Mouse (Mus musculus): ENCODE measurements around the gene 2310061I04Rik.

Gene 2310061I04Rik

DNA sequence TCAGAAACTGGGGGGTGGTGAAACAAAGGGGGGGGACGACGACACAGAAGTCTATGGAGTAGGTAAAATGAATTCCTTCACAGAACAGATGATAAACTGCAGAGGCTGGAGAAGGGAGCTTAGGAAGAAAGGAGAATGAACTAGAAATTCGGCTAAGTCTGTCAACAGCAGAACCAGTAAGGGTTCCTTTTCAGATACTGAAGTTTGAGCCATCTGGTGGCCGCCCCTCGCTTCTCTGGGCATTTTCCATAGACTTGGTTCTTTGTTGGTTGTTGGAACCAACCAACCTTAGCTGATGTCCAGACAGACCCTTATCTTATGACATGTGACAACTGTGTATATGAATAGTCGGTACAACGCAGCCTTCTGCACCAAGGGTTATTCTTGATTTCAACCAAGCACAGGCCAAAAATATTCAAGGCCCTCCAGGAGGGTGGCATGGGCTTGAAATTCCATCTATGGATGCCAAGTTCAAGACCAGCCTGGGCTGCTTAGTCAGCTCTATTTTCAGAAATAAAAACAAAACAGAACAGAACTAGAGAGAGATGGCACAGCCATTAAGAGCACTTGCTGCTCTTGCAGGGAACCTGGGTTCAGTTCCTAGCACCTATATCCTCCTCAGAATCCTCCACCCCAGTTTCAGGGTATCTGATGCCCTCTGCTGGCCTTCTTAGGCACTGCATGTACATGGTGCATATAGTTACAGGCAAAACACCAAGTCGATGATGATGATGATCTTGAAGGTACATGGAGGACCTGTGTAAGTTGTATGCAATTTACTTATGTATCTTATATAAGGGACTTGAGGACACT lies 26.1 kb downstream of the 2310061I04Rik start:
- DNase-seq (ENCODE audit: low spot score in 2 of 2), result peak in 1 of 2 experiments; percentile 38

DNA sequence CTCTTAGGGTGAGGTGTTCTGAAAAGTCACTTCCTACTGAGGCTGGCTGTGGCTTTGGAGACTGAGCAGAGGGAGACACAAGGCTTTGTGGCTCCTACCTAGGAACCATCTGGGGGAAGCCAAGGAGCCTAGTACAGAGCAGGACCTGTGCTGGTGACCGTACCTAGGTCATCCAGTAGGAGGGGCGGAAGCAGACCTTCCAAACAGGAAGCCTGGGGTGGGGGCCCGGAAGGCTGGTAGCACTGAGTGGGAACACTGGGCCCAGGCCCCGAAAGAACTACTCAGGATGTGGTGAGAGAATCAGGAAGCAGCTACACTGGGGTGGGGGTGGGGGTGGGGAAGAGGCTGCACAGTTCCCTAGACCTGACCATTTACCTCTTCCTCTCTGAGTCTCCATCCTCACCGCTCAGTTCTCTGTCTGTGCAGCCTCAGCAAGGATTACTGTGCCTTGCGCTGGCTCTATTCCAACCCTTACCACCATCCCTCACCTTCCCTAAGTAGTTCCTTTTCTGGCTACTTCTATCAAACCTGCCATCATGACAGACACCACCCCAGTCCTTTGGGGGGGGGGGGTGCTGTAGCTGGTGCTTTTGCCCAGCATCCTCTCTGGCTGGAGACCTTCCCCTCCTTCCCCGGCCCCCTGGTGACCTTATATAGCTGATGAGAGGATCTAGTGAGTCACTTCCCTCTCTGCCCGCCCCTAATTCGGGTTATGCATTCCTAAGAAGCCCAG lies 26.9 kb downstream of the 2310061I04Rik start:
- DNase-seq (ENCODE audit: low spot score in 2 of 2), result no peak

DNA sequence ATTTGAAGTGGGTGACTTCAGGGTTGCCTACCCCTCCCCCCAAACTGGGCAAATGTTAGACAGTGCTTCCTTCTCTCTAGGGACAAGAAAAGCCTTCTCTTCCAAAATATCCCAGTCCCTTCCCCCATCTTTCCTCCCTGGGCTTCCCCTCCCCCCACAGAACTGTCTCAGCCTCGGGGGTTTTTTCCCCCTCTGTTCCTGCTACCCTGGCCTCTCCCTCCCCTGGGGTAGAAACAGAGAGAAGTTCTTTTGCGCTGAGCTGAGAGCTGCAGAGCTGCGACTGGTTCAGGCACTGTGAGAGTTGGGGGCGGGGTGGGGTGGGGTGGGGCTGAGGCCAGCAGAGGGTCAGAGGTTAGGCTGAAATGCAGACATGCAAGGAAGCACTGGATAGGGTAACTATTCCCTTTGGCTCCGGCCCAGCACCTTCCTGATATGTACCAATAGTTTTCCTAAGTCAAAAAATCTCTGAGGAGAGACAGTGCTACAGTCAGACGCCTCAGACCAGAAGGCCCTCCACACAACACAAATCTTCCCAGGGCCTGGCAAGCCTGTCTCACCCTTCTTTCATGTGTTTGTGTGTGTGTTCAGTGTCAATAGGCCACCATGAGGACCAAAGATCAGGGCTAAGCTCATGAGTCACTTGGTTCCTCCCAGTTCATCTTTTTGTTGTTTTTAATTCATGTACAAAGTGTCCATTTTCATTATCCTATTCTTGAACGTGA lies 27.7 kb downstream of the 2310061I04Rik start:
- no peak for DNase-seq (ENCODE audit: low spot score in 2 of 2)

DNA sequence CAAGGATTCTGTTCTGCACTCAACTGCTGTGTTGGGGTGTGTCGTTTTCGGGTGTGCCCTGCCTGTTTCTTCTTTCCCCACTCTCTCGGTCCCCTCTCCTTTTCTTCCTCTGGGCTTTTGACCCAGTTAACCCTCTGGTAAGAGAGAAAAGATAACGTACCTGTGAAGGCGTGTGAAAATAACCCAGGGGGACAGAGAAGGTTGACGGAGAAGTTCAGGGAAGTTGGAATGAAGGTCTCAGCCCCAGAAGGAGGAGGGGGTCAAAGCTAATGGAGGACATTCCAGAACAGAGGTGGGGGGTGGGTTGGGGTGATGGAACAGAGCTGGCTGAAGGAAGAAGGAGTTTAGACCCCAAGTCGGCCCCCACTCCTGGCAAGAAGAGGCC lies 28.3 kb downstream of the 2310061I04Rik start:
- no peak for DNase-seq (ENCODE audit: low spot score in 2 of 2)

DNA sequence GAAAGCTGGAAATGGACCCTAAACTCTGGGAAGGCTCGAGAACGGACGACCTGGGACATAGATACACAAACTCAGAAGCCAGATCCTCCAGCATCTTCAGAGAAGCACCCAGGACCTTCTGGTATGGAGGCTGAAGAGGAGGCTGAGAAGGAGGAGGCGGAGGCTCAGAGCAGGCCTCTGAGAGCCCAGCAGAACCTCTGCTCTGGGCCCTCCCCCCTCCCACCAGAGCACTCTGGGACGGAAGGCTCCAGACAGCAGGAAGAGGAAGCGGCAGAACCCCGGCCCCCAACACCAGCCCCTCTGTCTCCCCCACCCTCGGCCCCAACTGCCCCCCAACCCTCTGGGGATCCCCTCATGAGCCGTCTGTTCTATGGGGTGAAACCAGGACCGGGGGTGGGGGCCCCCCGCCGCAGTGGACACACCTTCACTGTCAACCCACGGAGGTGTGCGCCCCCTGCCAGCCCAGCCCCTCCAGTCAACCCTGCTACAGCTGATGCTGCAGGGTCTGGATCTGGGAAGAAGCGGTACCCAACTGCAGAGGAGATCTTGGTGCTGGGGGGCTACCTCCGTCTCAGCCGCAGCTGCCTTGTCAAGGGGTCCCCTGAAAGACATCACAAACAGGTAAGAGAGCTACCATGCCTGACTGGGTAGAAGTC lies 28.9 kb downstream of the 2310061I04Rik start:
- DNase-seq (ENCODE audit: low spot score in 2 of 2), result no peak

DNA sequence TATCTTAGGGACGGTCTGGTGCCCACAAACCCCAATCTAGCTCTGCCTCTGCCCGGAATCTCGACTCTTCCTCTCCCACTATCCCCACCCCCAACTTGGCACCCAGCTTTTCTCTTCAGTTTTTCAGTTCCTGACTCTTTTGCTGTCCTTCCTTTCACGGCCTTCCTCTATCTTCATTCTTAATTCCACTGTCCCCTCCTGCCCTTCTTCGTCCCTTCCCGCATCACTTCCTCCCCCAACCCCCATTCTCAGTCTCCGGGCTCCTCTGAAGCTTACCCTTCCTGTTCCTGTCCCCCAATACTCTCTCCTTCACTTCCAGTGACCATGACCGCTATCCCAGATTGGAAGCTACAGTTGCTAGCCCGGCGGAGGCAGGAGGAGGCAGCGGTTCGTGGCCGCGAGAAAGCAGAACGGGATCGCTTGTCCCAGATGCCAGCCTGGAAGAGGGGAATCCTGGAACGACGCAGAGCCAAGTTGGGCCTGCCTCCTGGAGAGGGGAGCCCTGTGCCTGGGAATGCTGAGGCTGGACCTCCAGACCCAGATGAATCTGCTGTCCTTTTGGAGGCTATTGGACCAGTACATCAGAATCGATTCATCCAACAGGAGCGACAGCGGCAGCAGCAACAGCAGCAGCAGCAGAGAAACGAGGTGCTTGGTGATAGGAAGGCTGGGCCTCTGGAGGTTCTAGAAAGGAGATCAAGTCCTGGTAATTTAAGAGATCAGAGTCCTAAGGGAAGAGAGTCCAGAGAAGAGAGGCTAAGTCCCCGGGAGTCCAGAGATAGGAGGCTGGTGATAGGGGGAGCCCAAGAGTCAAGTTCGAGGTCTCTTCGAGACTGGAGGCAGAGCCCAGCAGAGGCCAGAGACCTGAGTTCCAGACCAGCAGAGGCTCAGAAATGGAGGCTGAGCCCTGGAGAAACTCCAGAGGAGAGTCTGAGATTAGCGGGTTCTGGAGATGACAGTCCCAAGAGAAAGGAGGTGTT lies 30.0 kb downstream of the 2310061I04Rik start:
- DNase-seq (ENCODE audit: low spot score in 2 of 2), result no peak

DNA sequence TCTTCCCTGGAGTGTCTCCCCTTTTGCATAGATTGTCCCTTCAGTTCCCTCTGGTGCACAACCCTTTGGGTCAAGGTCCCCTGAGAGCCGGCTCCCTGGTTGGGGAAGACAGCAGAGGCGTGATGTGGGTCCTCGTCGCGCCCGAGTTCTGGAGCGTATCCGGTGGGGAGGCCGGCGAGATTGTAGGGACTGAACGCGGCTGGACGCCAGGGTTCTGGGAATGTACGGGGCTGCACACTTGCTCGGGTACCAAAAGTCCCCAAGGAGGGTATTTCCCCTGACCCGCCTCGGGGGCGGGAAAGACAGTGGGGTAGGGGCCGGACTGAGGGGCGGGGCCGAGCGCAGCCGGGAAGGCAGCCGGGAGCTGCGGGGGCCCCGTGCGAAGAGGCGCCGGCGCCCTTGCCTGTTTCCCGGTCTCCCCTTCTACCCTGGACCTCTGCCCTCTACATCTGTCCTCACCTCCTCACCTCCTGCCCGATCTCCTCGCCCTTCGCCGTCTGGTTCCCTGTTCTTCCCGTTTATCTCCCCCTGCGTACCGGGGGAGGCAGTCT lies 30.9 kb downstream of the 2310061I04Rik start:
- DNase-seq (ENCODE audit: low spot score in 2 of 2), result peak; percentile 35 to 57

DNA sequence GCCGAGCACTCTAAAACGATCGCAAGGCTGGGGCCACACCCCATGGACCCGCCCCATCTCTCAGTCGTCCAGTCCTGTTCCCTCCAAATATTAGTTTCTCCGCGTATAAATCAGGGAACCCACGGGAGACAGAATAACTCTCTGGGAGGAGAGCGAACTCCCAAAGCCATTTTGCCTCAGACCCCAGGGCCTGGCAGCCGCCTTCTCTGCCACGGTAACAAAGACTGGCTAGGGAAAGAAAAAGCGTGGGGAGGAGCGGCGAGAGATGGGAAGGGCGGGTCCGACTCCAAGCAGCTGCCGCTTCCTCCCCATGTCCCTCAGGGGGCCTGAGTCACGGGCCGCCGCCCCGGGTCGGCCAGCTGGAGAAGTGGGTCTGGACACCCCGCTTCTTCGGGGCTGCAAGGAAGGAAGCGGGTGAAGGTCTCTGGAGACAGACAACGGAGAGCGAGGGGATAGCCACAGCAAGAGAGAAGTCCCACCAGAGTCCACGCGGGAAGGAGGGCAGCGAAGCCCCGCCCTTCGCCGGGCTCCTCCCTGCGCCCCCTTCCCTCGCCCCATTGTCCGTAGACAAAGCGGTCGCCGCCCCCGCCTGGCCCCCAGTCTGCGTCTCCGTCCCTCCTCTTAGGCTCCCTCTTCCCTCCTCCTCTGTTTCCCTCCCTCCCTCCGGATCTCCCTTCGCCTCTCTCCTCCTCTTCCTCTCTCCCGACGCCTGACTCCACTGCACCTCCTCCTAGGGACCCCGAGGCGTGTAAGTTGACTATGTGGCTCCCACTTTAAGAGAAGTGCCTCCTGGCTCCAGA lies 31.6 kb downstream of the 2310061I04Rik start, which contains the start of gene Ppp1r18:
TSS of gene Ppp1r18 (plus strand) at position 113 of the 800 bp plus-strand sequence.
- peak; percentile 58 to 78 for DNase-seq (ENCODE audit: low spot score in 2 of 2)

DNA sequence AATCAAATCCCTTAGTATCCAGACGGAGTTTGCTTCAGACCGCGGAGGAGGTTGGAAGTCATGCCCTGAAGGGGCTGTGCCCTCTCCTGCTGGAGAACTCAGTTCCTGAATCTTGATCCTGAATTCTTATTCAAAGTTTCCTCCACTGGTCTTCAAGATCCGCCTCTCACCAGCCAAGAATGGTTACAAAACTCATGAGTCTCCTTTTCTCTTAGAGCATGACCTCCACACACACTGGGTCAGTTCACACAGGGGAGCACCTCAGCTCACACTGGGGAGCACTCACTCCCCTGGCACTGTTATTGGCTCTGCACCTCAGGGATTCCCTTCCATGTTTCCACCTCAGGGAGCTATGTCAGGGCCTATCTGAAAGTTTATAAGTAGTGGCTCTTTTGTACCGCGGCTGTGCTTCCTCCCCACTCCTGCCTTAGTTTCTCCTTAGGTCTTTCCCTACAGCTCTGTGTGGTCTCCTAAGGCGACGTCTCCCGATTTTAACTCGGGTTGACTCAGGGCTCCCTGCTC lies 32.3 kb downstream of the 2310061I04Rik start:
- no peak for DNase-seq (ENCODE audit: low spot score in 2 of 2)

DNA sequence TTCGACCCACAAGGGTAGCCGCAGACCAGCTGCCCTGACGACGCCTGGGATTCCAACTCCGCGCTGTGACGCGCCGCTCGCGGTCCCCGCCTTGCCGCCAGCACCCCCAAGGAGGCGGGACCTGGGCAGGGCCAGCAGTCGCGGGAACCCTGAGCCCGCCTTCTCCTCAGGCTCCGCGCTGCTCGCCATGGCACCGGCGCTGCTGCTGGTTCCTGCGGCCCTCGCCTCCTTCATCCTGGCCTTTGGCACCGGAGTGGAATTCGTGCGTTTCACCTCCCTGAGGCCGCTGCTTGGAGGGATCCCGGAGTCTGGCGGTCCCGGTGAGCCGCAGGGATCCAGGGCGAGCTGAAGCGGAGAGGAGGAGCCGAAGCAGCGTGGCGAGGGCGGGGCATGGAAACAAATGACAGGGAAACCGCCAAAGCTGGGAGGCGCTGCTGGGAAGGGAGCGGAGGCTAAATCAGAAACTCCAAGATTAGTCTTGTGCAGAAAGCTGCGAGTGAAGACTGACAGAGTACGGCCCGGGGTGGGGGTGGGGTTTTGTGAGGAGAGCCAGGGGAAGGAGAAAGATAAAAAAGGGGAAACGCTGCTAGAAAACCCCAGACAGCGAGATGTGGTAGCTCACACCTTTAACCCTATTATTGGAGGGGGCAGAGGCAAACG lies 35.9 kb downstream of the 2310061I04Rik start, which contains the start of gene Nrm:
TSS of gene Nrm (plus strand) at position 121 of the 660 bp plus-strand sequence.
- peak; percentile 73 to 87 for DNase-seq (ENCODE audit: low spot score in 2 of 2)

DNA sequence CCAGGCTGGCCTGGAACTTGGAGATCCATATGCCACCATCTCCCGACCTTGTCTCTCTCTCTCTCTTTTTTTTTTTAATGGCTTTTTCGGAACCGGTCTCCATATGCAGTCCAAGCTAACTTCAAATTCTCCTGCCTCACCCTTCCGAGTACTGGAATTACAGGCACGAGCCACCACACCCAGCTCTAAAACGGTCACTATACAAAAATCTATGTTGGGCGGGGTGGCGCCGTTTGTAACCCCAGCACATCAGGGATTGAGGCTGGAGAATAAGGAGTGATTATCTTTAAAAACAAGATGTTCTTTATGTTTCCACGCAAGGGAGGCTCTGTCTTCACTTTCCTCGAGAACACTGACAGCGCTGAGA lies 36.4 kb downstream of the 2310061I04Rik start:
- no peak for DNase-seq (ENCODE audit: low spot score in 2 of 2)

DNA sequence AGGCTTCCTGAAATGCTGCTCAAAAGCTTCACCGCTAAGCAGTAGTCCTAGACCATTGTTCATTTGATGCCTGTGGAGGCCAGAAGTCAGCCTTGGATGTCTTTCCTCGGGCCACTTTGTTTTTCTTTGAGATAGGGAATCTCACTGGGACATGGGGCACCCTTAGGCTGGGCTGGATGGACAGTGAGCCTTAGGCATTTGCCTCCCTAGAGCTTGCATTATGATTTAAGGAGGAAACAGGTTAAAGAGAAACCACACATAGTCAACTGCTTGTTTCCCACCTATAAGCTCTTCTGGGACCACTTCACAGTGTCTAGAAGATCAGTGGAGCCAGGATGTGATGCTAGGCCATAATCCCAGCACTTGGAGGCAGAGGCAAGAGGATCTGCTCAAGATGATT lies 37.4 kb downstream of the 2310061I04Rik start:
- no peak for DNase-seq (ENCODE audit: low spot score in 2 of 2)

DNA sequence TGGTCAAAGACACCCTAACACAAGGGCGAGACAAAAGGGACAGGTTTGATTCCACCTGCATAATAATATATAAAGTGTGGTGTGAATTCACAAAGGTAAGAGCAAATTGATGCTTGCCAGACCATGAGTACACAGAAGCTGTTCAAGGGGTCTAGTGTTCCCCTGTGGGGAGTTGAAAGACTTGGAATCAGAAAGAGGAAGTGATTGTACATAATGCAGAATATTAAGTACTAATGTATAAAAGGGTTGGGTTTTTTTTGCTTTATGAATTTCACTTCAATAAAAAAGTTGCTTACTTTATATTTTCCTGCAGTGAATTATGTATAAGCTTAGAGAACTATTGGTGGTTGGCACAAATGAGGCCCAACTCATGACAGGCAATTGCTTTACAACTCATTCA lies 37.9 kb downstream of the 2310061I04Rik start:
- DNase-seq (ENCODE audit: low spot score in 2 of 2), result no peak

DNA sequence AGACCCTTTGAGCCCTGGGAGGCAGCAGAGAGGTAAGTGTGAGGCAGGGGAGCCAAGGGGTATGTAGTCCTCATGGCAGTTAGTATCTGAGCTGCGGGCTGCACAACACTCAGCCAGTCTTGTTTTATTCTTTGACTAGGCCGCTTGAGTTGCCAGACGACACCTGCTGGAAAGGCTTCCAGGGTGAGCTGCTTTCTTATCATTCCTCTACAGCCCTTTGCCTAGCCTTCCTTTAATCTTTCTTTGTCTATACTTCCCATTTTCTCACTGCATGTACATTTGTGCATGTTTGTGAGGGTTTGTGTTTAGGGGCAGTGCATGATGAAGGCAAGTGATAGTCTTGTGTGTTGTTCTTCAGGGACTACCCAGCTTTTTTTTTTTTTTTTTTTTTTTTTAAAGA lies 46.3 kb downstream of the 2310061I04Rik start:
- no peak for DNase-seq (ENCODE audit: low spot score in 2 of 2)

DNA sequence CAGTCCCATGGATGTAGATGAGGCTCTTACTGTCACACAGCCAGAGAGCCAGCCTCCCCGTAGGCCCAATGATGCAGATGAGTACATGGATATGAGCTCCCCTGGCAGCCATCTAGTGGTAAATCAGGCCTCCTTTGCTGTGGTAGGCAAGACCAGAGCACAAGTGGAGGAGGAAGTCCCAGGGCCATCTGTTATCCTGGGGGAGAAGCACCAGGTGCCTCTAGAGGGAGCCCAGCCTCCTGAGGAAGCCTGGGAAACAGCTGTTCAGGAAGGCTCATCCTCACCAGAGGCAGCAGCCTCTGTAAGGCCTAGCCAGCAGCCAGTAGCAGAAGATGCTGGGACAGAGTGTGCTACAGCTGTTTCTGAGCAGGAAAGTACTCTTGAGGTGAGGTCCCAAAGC lies 49.1 kb downstream of the 2310061I04Rik start:
- no peak for DNase-seq (ENCODE audit: low spot score in 2 of 2)

DNA sequence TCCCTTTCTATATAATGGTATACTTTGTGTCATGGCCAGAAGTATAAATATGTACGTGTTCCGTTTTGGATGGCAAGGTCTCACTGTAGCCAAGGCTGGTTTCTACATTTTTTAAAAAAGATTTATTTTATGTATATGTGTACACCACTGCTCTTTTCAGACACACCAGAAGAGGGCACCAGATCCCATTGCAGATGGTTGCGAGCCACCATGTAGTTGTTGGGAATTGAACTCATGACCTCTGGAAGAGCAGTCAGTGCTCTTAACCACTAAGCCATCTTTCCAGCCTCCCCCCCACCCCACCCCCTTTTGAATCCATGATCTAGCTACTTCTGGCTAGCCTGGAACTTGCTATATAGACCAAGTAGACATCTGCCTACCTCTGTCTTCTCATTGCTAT lies 53.7 kb downstream of the 2310061I04Rik start:
- no peak for DNase-seq (ENCODE audit: low spot score in 2 of 2)

Measured in cerebellum, postnatal 4 days (tissue).